ENCODE assay signal across 8 mouse cellular contexts in the genomic region with DNA sequence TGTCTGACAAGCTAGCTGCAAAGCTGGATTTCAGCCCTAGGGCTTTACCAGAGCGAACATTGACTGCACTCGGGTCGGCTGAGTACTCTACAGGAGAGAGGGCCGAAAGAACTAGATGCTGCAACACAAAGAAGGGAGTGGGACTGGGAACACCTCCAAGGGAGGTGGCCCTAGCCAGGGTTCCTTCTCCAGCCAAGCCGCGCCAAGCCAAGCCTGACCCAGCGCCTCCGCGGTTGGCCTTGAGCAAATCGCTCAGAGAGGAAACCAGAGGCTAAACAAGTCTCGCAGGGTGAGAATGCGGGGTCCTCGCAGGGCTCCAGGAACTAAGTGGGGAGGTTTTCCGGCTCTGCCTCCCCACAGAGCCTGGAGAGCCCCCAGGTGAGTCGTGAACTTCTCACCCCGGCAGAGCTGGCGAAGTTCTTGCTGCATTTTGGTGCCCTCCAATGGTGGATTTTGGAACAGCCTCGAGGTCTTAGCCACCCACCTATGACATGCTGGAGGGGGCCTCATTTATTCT. TPM values are rescaled to one million over a fixed set of nuclear protein-coding genes. Genes with fewer than 3 reads are reported as not detected.
A peak's percentile ranks its signal among the peaks of the same experiment; 100 is the strongest.
DNase-seq lines count a peak whose midpoint lies in the region; ATAC-seq and TF ChIP-seq lines count a peak whose summit lies in the region.

No protein-coding gene starts in this region.

- peak overlapping the region; percentile 40; the same call in 1 of the 2 replicates for H3K27ac ChIP-seq in forebrain, embryonic 14.5 days (ENCODE audit: low read depth, low read length)
- peak overlapping the region; percentile 51 for H3K27ac ChIP-seq in lung, embryonic 15.5 days

- intact Hi-C loops in heart, postnatal 14 days (cut with DNase I) = loop anchor here (5.0 to 10.0 kb wide), 4 partner anchors 207 to 1630 kb away; no protein-coding TSS in a partner anchor

- H3K9me3 ChIP-seq in E14TG2a.4 (ENCODE audit: low read length) = peaks cover 2% of the 10 kb centered on the region; the same call in 1 of the 2 replicates
- no peaks in the 10 kb centered on the region for H3K9me3 ChIP-seq in forebrain, embryonic 14.5 days (replicated peaks; ENCODE audit: control insufficient read depth, low read length)
- no peaks in the 10 kb centered on the region for H3K9me3 ChIP-seq in lung, embryonic 15.5 days

- peak; percentile 52 for ATAC-seq in forebrain, embryonic 14.5 days
- peak; percentile 89 for ATAC-seq in lung, embryonic 15.5 days (ENCODE audit: borderline replicate concordance, extremely low read depth, low FRiP score, low TSS enrichment)

- peaks cover 45% of the 10 kb centered on the region for H3K4me1 ChIP-seq in E14TG2a.4 (replicated peaks; ENCODE audit: low read depth, low read length)
- H3K4me1 ChIP-seq in forebrain, embryonic 14.5 days (ENCODE audit: control insufficient read depth, insufficient read depth, low read length) = peaks cover 25% of the 10 kb centered on the region
- H3K4me1 ChIP-seq in lung, embryonic 15.5 days = peaks cover 8% of the 10 kb centered on the region; the same call in 1 of the 2 replicates

- H3K27me3 ChIP-seq in E14TG2a.4 (ENCODE audit: insufficient read depth, low read length) = no peaks in the 10 kb centered on the region
- H3K27me3 ChIP-seq in forebrain, embryonic 14.5 days (replicated peaks; ENCODE audit: control insufficient read depth, insufficient read depth, low read length) = no peaks in the 10 kb centered on the region
- no peaks in the 10 kb centered on the region for H3K27me3 ChIP-seq in lung, embryonic 15.5 days

- H3K9ac ChIP-seq in forebrain, embryonic 14.5 days (ENCODE audit: low read length) = peak overlapping the region; percentile 10; the same call in 1 of the 2 replicates
- peak overlapping the region; percentile 30 for H3K9ac ChIP-seq in lung, embryonic 15.5 days

- peak overlapping the region; percentile 53 for H3K4me2 ChIP-seq in forebrain, embryonic 14.5 days (ENCODE audit: low read length)
- H3K4me2 ChIP-seq in lung, embryonic 15.5 days = peak overlapping the region; percentile 82

- TF ChIP-seq CTCF in E14TG2a.4 (conservative IDR thresholded peaks at IDR 0.05; ENCODE audit: low read length) = peak; percentile 90

- H3K36me3 ChIP-seq in E14TG2a.4 (ENCODE audit: insufficient read depth, low read length) = no peaks in the 10 kb centered on the region
- no peaks in the 10 kb centered on the region for H3K36me3 ChIP-seq in forebrain, embryonic 14.5 days (ENCODE audit: control insufficient read depth, insufficient read depth, low read length)
- no peaks in the 10 kb centered on the region for H3K36me3 ChIP-seq in lung, embryonic 15.5 days

- WGBS in forebrain, embryonic 14.5 days = 1% methylated on average over 18 of the region's 18 CpGs
- 2% methylated on average over 18 of the region's 18 CpGs for WGBS in lung, embryonic 15.5 days

- H3K4me3 ChIP-seq in E14TG2a.4 (replicated peaks; ENCODE audit: low read length) = peak overlapping the region; percentile 64
- peak overlapping the region; percentile 17 for H3K4me3 ChIP-seq in forebrain, embryonic 14.5 days (ENCODE audit: low read depth, low read length)
- peak overlapping the region; percentile 44 for H3K4me3 ChIP-seq in lung, embryonic 15.5 days

- peak; percentile 21 for DNase-seq in c-Kit-positive CD71-positive TER-119-negative erythroid progenitor cells, embryonic 14.5 days (ENCODE audit: low read depth)
- DNase-seq in forebrain, embryonic 14.5 days (ENCODE audit: low spot score) = peak; percentile 87
- DNase-seq in heart, postnatal 14 days = peak; percentile 79 to 87
- DNase-seq in layer of hippocampus, adult 18-20 months (ENCODE audit: low spot score in 2 of 2) = peak; percentile 39 to 77
- DNase-seq in ovary, postnatal 10 days (ENCODE audit: low spot score) = peak; percentile 76
- peak; percentile 68 to 83 for DNase-seq in thymus, postnatal 10 days (ENCODE audit: low spot score in 2 of 2)

RNA-seq across cellular contexts. Expression of a gene that starts 48.0 kb away (rescaled TPM):
- polyA plus RNA-seq in forebrain, embryonic 14.5 days (2014; fragmentation: Nextera tagmentation; extraction: Ambion mirVana) = 0.12 and 0.13 TPM in 2 replicates
- not detected for total RNA-seq in heart, postnatal 14 days (2021)
- total RNA-seq in layer of hippocampus, adult 18-20 months (2021) = not detected
- not detected in 2 replicates for polyA plus RNA-seq in lung, embryonic 15.5 days (2015; fragmentation: Nextera tagmentation; extraction: Ambion mirVana)

Comparison
In these comparisons a context has a peak if more than half of its experiments do, and no peak if none do; other contexts are left out.
1. Peak in every context shown above with its lines: DNase-seq, ATAC-seq, H3K4me3 ChIP-seq and H3K27ac ChIP-seq.
2. DNase-seq: peak in every context shown above with its lines; median percentile 87 in forebrain, embryonic 14.5 days; 83 in heart, postnatal 14 days; 76 in ovary, postnatal 10 days; 76 in thymus, postnatal 10 days; 58 in layer of hippocampus, adult 18-20 months; 21 in c-Kit-positive CD71-positive TER-119-negative erythroid progenitor cells, embryonic 14.5 days.